Mouse (Mus musculus) liver, embryonic 16.5 days (tissue): ENCODE data around the gene Amigo2. TPM values are rescaled to one million over a fixed set of nuclear protein-coding genes. Genes with fewer than 3 reads are reported as not detected.
A peak's percentile ranks its signal among the peaks of the same experiment; 100 is the strongest.

Experiments
- ATAC-seq: fragments of 200-750 bp; cut with Nextera tagmentation; 2 replicates; pipeline ENCODE4 v1.8.0; 2017; ENCODE audit warnings: low read depth, mild to moderate bottlenecking, moderate number of reproducible peaks, moderate library complexity
- H3K27ac ChIP-seq: fragments of 300-500 bp; sonication (generic); 2 replicates; pipeline ENCODE4 v1.5.1; 2014; ENCODE audit warnings: mild to moderate bottlenecking, low read length
- H3K27me3 ChIP-seq: fragments of 300-500 bp; sonication (generic); 2 replicates; pipeline ENCODE4 v1.6.1; 2014; ENCODE audit warnings: low read depth, low read length, mixed read lengths; ENCODE audit not compliant: control insufficient read depth, insufficient read depth
- H3K36me3 ChIP-seq: fragments of 300-500 bp; sonication (generic); 2 replicates; pipeline ENCODE4 v1.6.1; 2014; ENCODE audit warnings: mild to moderate bottlenecking; ENCODE audit not compliant: control insufficient read depth, insufficient read depth
- H3K4me1 ChIP-seq: fragments of 300-500 bp; sonication (generic); 2 replicates; pipeline ENCODE4 v1.6.1; 2014; ENCODE audit warnings: low read depth, low read length, mixed read lengths; ENCODE audit not compliant: control insufficient read depth
- H3K4me2 ChIP-seq: fragments of 300-500 bp; sonication (generic); 2 replicates; pipeline ENCODE4 v1.6.1; 2014; ENCODE audit warnings: low read depth, low read length, mixed read lengths
- H3K4me3 ChIP-seq: fragments of 300-500 bp; sonication (generic); 2 replicates; pipeline ENCODE4 v1.5.1; 2014; ENCODE audit warnings: low read depth, mild to moderate bottlenecking, low read length
- H3K9ac ChIP-seq: fragments of 300-500 bp; sonication (generic); 2 replicates; pipeline ENCODE4 v1.6.1; 2014; ENCODE audit warnings: low read depth, low read length
- H3K9me3 ChIP-seq: fragments of 300-500 bp; sonication (generic); replicated peaks from 2 replicates; pipeline ENCODE4 v1.6.1; 2016; ENCODE audit warnings: low read length; ENCODE audit not compliant: control insufficient read depth
- WGBS: fragments of 180-500 bp; shearing (Covaris S2); extraction: QIAGEN DNeasy Blood & Tissue Kit; methylation state at CpG from one replicate; pipeline ENCODE4 v1.1.7; 2014; ENCODE audit not compliant: insufficient replicate concordance; 5-methylcytosine and 5-hydroxymethylcytosine counted together
- polyA plus RNA-seq: library from polyadenylated mRNA; unstranded; fragments of >200 nt; fragmentation: Nextera tagmentation; extraction: Ambion mirVana; gene quantifications from 2 replicates; pipeline ENCODE4 v1.2.1, GENCODE M21; 2015

Amigo2 gene
- polyA plus RNA-seq, 1 experiment from 2014 or later, result 1.1 TPM

DNA sequence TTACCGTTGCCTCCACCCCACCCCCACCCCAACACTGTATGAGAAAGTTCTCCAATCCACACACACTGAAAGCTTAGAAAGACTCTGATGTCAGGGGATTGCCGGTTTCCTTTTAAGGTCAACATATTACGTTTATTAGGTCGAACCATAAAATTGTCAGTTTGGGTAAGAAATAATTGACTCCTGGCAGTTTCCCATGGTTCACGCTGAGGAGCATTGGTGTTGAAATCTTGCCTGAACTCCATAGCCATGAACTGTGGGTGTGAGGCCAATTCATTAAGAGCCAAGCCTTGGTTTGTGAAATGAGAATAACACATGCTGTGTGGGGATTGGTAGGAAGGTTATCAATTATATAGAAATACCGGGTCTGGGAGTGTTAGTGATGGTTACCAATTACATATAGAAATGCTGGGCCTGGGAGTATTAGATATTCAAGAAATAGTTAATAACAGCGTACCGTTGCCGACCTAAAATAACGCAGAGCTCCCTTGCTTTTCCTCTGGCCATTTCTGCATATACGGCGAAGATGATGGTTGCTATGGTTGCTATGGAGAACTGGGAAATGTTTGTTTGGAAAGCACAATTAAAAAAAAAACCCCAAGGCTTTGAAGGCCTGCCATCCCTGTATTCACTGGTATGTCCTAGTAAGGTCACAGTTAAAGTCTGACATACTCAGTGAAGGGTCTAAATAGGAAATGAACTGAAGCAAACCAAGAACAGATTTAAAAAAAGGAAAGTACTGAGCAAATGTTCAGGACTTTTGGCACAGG is 28.7 kb upstream of the Amigo2 start:
- H3K27ac ChIP-seq, result no peak overlapping the region
- H3K36me3 ChIP-seq, result no peaks in the 10 kb centered on the region
- no peak overlapping the region for H3K4me3 ChIP-seq
- no peaks in the 10 kb centered on the region for H3K9me3 ChIP-seq
- H3K4me2 ChIP-seq, result no peak overlapping the region
- WGBS, result 73% methylated on average over 12 of the region's 12 CpGs
- no peak for ATAC-seq
- H3K27me3 ChIP-seq, result no peaks in the 10 kb centered on the region
- no peaks in the 10 kb centered on the region; the same call in 1 of the 2 replicates for H3K4me1 ChIP-seq
- no peak overlapping the region for H3K9ac ChIP-seq

DNA sequence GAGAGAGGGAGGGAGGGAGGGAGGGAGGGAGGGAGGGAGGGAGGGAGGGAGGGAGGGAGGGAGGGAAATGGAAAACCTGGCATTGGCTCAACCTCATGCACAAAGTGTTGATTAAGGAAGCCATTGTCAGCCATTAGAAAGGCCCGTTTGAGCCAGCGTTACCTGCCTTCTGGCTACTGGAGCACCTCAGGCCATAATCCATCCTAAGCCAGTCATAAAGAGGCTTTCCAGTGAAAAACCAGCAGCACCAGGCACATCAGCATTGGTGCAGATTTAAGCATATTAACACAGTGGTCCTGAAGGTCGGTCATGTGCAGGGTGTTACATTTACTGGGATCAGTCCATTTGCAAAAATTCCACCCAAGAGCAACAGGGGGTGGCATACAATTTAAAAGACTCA is 25.7 kb upstream of the Amigo2 start:
- no peak for ATAC-seq
- Histone ChIP-seq H3K4me3 (no peak overlapping the region), H3K27me3 (no peaks in the 10 kb centered on the region), H3K27ac (no peak overlapping the region), H3K4me1 (no peaks in the 10 kb centered on the region; the same call in 1 of the 2 replicates), H3K4me2 (no peak overlapping the region), H3K9me3 (no peaks in the 10 kb centered on the region), H3K36me3 (no peaks in the 10 kb centered on the region), H3K9ac (no peak overlapping the region)
- 66% methylated on average over 3 of the region's 3 CpGs for WGBS

DNA sequence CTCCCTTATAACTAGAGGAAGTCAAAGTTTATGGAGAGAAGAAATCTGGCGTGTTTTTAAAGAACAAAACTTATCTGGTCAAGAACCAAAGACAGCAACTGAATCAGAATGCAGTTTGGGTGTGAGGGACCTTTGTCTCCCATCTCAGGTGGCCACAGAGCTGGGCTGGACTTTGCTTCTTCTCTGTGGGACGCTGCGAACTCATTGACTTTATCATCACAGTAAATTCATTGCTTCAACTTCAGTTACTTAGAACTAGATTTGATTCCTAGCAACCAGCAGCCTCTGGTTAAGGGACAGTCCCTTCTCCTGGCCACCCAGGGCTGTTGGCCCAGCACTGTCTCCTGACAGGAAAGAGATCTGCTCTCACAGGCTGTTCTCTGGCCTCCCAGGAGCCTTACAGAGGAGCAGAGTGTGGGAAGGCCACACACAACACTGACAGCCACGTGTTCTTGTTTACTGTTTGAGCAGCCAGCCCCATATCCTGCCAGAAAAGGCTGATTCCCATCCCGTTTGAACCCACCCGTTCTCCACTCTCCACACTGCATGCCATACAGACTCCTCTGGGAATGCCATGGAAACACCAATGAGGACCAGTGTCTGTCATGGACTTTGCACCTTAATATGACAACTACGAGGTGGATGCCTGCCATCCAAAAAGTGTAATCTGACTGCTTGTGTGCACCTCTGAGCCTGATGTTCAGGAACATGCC is 25.1 kb upstream of the Amigo2 start:
- ATAC-seq, result peak; percentile 53
- Histone ChIP-seq H3K4me3 (no peak overlapping the region), H3K4me2 (no peak overlapping the region), H3K9me3 (no peaks in the 10 kb centered on the region), H3K4me1 (no peaks in the 10 kb centered on the region; the same call in 1 of the 2 replicates), H3K27ac (no peak overlapping the region), H3K9ac (no peak overlapping the region), H3K27me3 (no peaks in the 10 kb centered on the region), H3K36me3 (no peaks in the 10 kb centered on the region)
- WGBS, result 32% methylated on average over 7 of the region's 7 CpGs

DNA sequence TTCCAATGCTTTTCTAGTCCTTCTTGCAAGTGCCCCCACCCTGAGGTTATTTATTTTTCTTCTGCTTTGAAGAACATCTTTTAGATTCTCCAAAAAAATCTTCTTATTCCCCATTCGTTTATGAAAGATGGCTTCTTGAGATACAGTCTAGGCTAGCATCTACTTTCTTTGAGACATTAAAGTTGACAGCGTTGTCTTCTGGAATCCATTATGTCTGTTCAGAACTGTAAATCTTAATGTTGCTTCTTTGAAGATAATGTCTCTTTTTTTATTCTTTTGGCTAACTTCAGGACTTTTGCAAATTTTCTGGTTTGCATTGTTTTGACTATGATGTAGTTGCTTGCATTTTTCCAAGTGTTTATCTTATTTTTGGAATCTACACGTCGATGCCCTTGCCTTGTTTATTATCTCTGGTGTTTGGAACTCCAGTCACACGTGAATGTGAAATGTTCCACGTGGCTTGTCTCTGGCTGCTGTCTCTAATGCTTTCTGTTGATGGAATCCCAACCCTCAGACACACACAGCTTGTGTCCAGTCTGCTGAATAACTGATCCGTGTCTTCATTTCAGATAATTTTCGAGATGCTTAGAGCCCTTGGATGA is 20.1 kb upstream of the Amigo2 start:
- no peak overlapping the region for H3K4me3 ChIP-seq
- no peaks in the 10 kb centered on the region for H3K27me3 ChIP-seq
- ATAC-seq, result no peak
- no peaks in the 10 kb centered on the region for H3K36me3 ChIP-seq
- no peak overlapping the region for H3K27ac ChIP-seq
- 54% methylated on average over 8 of the region's 8 CpGs for WGBS
- H3K4me1 ChIP-seq, result no peaks in the 10 kb centered on the region; the same call in 1 of the 2 replicates
- H3K9ac ChIP-seq, result no peak overlapping the region
- H3K9me3 ChIP-seq, result no peaks in the 10 kb centered on the region
- H3K4me2 ChIP-seq, result no peak overlapping the region

DNA sequence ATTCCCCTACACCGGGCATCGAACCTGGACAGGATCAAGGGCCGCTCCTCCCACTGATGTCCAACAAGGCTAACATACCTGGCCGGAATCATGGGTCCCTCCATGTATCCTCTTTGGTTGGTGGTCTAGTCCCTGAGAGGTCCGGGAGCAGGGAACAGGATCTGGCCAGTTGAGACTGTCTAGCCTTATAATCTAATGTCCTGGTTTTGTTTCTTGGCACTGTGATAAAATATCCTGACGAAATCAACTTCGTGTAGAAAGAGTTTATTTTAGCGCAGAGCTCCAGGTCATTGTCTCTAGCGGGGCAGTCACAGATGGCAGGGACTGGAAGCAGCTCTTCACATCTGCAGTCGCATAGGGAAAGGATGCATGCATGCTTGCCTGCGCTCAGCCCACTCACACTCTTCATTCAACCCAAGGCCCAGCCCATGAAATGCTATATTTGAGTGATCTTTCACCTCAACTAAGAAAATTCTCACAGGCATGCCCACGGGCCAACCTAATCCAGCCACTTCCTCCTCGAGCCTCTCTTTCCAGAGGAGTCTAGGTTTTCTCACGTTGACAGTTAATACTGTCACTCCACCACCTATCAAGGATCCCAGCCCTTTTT is 19.3 kb upstream of the Amigo2 start:
- ATAC-seq, result no peak
- H3K9ac ChIP-seq, result no peak overlapping the region
- 63% methylated on average over 14 of the region's 14 CpGs for WGBS

DNA sequence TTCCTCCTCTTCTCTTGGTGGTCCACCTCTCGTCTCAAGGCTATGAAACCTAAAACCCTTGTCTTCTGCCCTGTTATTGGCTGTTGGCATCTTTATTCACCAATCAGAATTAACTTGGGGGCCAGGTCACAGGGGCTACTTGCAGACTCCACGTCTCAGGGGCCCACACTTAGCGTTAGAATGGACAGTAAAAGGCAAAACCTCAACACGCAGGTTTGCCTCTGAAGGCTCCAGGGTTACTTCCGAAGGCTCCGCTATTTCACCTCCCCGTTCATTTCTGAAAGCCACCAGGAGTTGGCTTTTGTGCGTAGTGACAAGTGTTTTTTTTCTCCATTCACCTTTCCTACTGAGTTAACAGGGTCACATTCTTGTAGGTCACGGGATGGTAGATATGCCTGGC is 15.2 kb upstream of the Amigo2 start:
- no peak for ATAC-seq
- Histone ChIP-seq H3K27ac (no peak overlapping the region), H3K27me3 (no peaks in the 10 kb centered on the region), H3K9me3 (no peaks in the 10 kb centered on the region), H3K36me3 (no peaks in the 10 kb centered on the region), H3K9ac (no peak overlapping the region), H3K4me3 (no peak overlapping the region), H3K4me2 (no peak overlapping the region), H3K4me1 (no peaks in the 10 kb centered on the region)
- WGBS, result 74% methylated on average over 9 of the region's 9 CpGs

More for the DNA sequence above, 19.3 kb upstream of the Amigo2 start:
- H3K4me1 ChIP-seq, result no peaks in the 10 kb centered on the region
- H3K4me3 ChIP-seq, result no peak overlapping the region
- H3K36me3 ChIP-seq, result no peaks in the 10 kb centered on the region
- no peak overlapping the region for H3K4me2 ChIP-seq
- no peaks in the 10 kb centered on the region for H3K9me3 ChIP-seq
- no peaks in the 10 kb centered on the region for H3K27me3 ChIP-seq
- no peak overlapping the region for H3K27ac ChIP-seq

DNA sequence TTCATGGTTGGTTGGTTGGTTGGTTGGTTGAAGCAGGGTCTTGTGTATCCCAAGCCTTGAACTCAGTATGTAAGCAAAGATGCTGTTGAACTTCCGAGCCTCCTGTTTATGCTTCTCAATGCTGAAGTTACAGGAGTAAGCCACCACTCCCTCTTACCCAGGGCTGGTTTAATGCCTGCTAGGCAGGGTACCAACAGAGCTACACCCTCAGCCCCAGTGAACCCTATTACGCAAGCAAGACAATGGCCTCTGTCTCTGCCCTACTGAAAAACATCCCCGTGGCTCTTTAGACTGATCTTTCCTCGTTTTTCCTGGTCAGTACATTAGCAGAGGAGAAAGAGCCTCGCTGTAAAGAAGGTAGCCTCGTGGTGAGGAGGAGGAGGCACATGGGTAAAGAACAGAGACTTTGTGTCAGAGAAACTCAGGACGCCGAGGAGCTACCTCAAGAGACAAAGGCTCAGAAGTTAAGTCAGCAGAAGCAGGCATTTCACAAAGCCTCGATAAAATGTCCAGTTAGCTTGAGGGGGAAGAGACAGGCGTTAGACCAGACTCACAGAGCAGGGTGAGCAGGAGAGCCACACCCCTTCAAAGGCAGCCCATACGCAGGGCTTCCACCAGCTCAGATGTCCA is 13.0 kb upstream of the Amigo2 start:
- no peaks in the 10 kb centered on the region for H3K4me1 ChIP-seq
- no peaks in the 10 kb centered on the region for H3K9me3 ChIP-seq
- H3K4me3 ChIP-seq, result no peak overlapping the region
- no peak overlapping the region for H3K4me2 ChIP-seq
- no peaks in the 10 kb centered on the region for H3K27me3 ChIP-seq
- WGBS, result 45% methylated on average over 11 of the region's 11 CpGs
- H3K9ac ChIP-seq, result no peak overlapping the region
- H3K36me3 ChIP-seq, result no peaks in the 10 kb centered on the region
- H3K27ac ChIP-seq, result no peak overlapping the region
- ATAC-seq, result no peak

DNA sequence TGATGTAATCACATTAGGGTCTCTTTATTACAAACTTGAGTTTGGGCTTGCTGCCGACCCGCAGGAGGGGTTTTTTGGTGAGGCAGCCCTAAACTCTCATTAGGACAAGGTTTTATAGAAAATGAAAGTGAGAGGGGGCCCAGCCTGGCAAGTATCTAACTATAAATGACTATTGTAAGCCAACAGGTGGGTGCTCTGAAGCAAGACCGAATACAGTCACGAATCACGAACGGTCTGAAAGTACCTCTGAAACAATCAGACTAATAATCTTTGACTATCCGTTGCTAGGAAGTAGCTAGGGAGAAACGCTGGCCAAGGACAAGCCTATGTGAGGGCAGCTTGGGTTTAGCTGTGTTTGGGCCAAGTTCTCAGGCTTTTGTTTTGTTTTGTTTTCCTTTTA is 12.2 kb upstream of the Amigo2 start:
- no peak for ATAC-seq
- 75% methylated on average over 8 of the region's 8 CpGs for WGBS

More for the DNA sequence above, 12.2 kb upstream of the Amigo2 start:
- H3K4me3 ChIP-seq, result no peak overlapping the region
- H3K9ac ChIP-seq, result no peak overlapping the region
- H3K27me3 ChIP-seq, result no peaks in the 10 kb centered on the region
- no peak overlapping the region for H3K27ac ChIP-seq
- H3K4me2 ChIP-seq, result no peak overlapping the region
- H3K36me3 ChIP-seq, result no peaks in the 10 kb centered on the region
- no peaks in the 10 kb centered on the region for H3K9me3 ChIP-seq
- no peaks in the 10 kb centered on the region for H3K4me1 ChIP-seq
